Mouse (Mus musculus) hindbrain, embryonic 12.5 days (tissue): ENCODE measurements at regions not wholly inside any gene's neighbourhood (a gene's known extent, or its start where the extent isn't known, plus 50 kb on each side); places are given as distances from the start of the nearest gene placed in this dataset.

Experiments
- ATAC-seq: fragments of 200-750 bp; cut with Nextera tagmentation; 2 replicates; pipeline ENCODE4 v1.8.0; 2017; ENCODE audit warnings: moderate TSS enrichment; ENCODE audit not compliant: low FRiP score
- H3K27ac ChIP-seq: fragments of 300-500 bp; sonication (generic); 2 replicates; pipeline ENCODE4 v1.5.1; 2016; ENCODE audit warnings: mild to moderate bottlenecking
- H3K27me3 ChIP-seq: fragments of 300-500 bp; sonication (generic); 2 replicates; pipeline ENCODE4 v1.6.1; 2016; ENCODE audit warnings: mild to moderate bottlenecking
- H3K36me3 ChIP-seq: fragments of 300-500 bp; sonication (generic); 2 replicates; pipeline ENCODE4 v1.6.1; 2016; ENCODE audit warnings: mild to moderate bottlenecking
- H3K4me1 ChIP-seq: fragments of 300-500 bp; sonication (generic); 2 replicates; pipeline ENCODE4 v1.6.1; 2016
- H3K4me2 ChIP-seq: fragments of 300-500 bp; sonication (generic); replicated peaks from 2 replicates; pipeline ENCODE4 v1.6.1; 2016; ENCODE audit warnings: mild to moderate bottlenecking
- H3K4me3 ChIP-seq: fragments of 300-500 bp; sonication (generic); 2 replicates; pipeline ENCODE4 v1.5.1; 2016; ENCODE audit warnings: mild to moderate bottlenecking
- H3K9ac ChIP-seq: fragments of 300-500 bp; sonication (generic); 2 replicates; pipeline ENCODE4 v1.6.1; 2016; ENCODE audit warnings: mild to moderate bottlenecking, moderate library complexity
- H3K9me3 ChIP-seq: fragments of 300-500 bp; sonication (generic); replicated peaks from 2 replicates; pipeline ENCODE4 v1.6.1; 2016; ENCODE audit warnings: mild to moderate bottlenecking
- WGBS: fragments of 180-500 bp; shearing (Covaris S2); methylation state at CpG from one replicate; pipeline ENCODE4 v1.1.7; 2016; 5-methylcytosine and 5-hydroxymethylcytosine counted together

DNA sequence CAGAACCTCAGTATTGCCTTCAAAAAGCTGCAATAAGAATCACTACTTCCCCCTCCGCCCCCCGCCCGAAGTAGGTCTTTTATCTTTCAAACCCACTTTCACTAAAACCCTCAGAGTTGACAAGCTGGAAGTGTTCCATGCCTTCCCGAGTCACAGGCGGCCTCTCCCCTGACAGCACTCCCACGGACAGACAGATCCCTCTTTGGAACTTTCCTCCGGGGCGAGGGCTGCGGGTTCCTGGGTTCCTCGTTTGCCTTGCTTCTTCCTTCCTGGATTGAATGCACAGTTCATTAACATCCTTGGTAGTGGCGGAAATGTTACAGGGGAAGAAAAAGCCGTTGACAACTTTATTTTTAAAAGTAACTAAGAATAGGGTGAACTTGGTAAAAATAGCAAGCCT lies 132.1 kb upstream of the Fam19a5 start:
- Histone ChIP-seq H3K9ac (no peak overlapping the region), H3K9me3 (no peaks in the 10 kb centered on the region), H3K27me3 (no peaks in the 10 kb centered on the region), H3K4me2 (no peak overlapping the region), H3K4me1 (no peaks in the 10 kb centered on the region), H3K36me3 (no peaks in the 10 kb centered on the region), H3K27ac (no peak overlapping the region), H3K4me3 (no peak overlapping the region)
- 74% methylated on average over 12 of the region's 12 CpGs for WGBS
- ATAC-seq: no peak

- Histone ChIP-seq H3K9me3 (no peaks in the 10 kb centered on the region), H3K27ac (no peak overlapping the region), H3K4me2 (no peak overlapping the region), H3K9ac (no peak overlapping the region), H3K4me3 (no peak overlapping the region), H3K36me3 (no peaks in the 10 kb centered on the region), H3K4me1 (no peaks in the 10 kb centered on the region), H3K27me3 (no peaks in the 10 kb centered on the region)
- WGBS: 87% methylated on average over 7 of the region's 7 CpGs
- ATAC-seq: no peak
These were observed 128.1 kb upstream of the Fam19a5 start for GRCm38 (mm10) chr15:87415996-87416395.

DNA sequence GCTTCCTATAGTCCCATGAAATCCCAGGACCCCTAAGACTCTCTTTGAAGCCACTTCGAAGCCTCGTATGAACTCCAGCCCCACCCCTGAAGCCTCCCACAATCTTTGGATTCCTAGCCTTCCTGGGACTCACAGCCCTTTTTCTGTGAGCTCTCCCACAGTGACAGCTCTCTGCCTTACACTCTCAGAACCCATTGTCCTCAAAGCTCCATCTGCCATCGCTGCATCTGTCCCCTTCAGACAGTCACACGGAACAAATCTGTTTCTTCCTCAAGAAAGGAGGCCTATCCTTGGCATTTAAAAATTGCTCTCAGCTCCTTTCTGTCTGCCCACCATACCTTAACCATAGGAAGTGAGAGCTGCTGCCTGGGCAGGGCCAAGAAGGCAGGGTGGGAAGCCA lies 122.4 kb upstream of the Fam19a5 start:
- no peak overlapping the region for H3K4me3 ChIP-seq
- H3K36me3 ChIP-seq: no peaks in the 10 kb centered on the region
- H3K9ac ChIP-seq: no peak overlapping the region
- 68% methylated on average over 4 of the region's 4 CpGs for WGBS
- ATAC-seq: no peak
- no peaks in the 10 kb centered on the region for H3K27me3 ChIP-seq
- H3K4me1 ChIP-seq: no peaks in the 10 kb centered on the region
- no peak overlapping the region for H3K27ac ChIP-seq
- no peaks in the 10 kb centered on the region for H3K9me3 ChIP-seq
- no peak overlapping the region for H3K4me2 ChIP-seq

DNA sequence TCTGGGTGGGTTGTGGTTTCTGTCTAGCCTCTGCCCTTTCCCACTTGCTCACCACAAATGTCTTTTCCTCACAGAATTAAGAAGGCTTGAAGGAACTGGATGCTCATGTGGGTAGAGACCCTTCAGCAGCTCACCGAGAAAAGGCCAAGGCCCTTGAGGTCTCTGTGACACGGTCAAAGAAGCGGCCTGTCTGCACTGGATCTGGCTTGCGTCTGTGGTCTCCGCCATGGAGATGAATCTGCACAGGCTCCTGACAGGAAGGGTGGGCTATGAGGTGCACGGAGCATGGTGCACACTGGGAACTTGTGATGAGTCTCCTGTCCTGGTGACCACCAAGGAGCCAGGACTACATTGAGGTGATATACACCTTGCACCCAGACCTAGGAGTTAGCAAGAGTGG lies 110.8 kb upstream of the Fam19a5 start:
- Histone ChIP-seq H3K4me3 (no peak overlapping the region), H3K27ac (no peak overlapping the region), H3K4me2 (no peak overlapping the region), H3K36me3 (no peaks in the 10 kb centered on the region), H3K4me1 (no peaks in the 10 kb centered on the region), H3K9ac (no peak overlapping the region), H3K9me3 (no peaks in the 10 kb centered on the region), H3K27me3 (no peaks in the 10 kb centered on the region)
- ATAC-seq: no peak
- 95% methylated on average over 6 of the region's 6 CpGs for WGBS

DNA sequence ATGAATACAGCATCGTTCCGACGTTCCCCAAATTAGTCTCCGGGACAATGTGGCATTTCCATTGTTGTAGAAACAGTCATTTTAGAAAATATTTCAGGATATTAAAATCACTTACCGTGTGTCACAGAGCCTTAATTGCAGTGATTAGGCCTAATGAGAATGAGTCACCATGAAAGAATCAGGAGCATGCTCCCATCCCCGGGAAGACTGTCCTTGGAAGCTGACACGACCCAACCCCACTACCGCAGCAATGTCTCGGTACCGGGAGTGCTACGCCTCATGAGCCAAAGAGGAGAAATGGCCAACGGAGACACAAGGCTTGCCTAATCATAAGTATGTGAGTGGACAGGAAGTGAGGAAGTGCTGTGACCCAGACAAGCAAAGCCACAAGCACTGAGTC lies 110.2 kb upstream of the Fam19a5 start:
- no peaks in the 10 kb centered on the region for H3K36me3 ChIP-seq
- no peak overlapping the region for H3K4me2 ChIP-seq
- H3K4me3 ChIP-seq: no peak overlapping the region
- H3K9me3 ChIP-seq: no peaks in the 10 kb centered on the region
- H3K9ac ChIP-seq: no peak overlapping the region
- no peaks in the 10 kb centered on the region for H3K4me1 ChIP-seq
- no peak for ATAC-seq
- H3K27me3 ChIP-seq: no peaks in the 10 kb centered on the region
- no peak overlapping the region for H3K27ac ChIP-seq
- 95% methylated on average over 12 of the region's 12 CpGs for WGBS

- ATAC-seq: no peak
- Histone ChIP-seq H3K9me3 (no peaks in the 10 kb centered on the region), H3K4me1 (no peaks in the 10 kb centered on the region), H3K27me3 (no peaks in the 10 kb centered on the region), H3K36me3 (no peaks in the 10 kb centered on the region), H3K27ac (no peak overlapping the region), H3K4me2 (no peak overlapping the region), H3K9ac (no peak overlapping the region), H3K4me3 (no peak overlapping the region)
- WGBS: 93% methylated on average over 2 of the region's 2 CpGs
These were observed 108.5 kb upstream of the Fam19a5 start for GRCm38 (mm10) chr15:87435566-87435965.

GRCm38 (mm10) chr15:87437611-87438010 lies 106.5 kb upstream of the Fam19a5 start:
- H3K27me3 ChIP-seq: no peaks in the 10 kb centered on the region
- no peaks in the 10 kb centered on the region for H3K36me3 ChIP-seq
- no peak overlapping the region for H3K9ac ChIP-seq
- 81% methylated on average over 5 of the region's 5 CpGs for WGBS
- no peak for ATAC-seq
- H3K4me1 ChIP-seq: no peaks in the 10 kb centered on the region
- no peak overlapping the region for H3K4me3 ChIP-seq
- H3K27ac ChIP-seq: no peak overlapping the region
- H3K9me3 ChIP-seq: no peaks in the 10 kb centered on the region
- no peak overlapping the region for H3K4me2 ChIP-seq

DNA sequence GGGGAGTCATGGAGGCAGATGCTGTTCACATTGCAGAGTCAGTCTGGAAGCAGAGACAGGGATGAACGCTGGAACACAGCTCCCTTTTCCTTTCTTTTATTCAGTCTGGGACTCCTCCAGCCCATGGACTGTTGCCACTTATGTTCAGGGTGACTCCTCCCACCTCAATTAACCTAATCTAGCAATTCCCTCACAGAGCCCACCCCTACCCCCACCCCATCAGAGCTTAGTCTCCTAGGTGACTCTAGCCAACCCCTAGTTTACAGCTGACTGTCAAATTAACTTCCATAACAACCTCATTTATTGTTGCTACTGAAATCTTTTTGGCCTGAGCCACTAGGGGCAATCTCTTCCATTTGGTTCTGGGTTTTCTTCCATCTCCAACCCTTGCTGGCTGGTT lies 85.2 kb upstream of the Fam19a5 start:
- Histone ChIP-seq H3K27me3 (no peaks in the 10 kb centered on the region), H3K4me2 (no peak overlapping the region), H3K36me3 (no peaks in the 10 kb centered on the region), H3K9ac (no peak overlapping the region), H3K27ac (no peak overlapping the region), H3K4me1 (no peaks in the 10 kb centered on the region), H3K9me3 (no peaks in the 10 kb centered on the region), H3K4me3 (no peak overlapping the region)
- 43% methylated on average over 1 of the region's 1 CpGs for WGBS
- ATAC-seq: no peak

GRCm38 (mm10) chr15:87476247-87476646 lies 67.9 kb upstream of the Fam19a5 start:
- no peaks in the 10 kb centered on the region for H3K36me3 ChIP-seq
- WGBS: 58% methylated on average over 11 of the region's 11 CpGs

DNA sequence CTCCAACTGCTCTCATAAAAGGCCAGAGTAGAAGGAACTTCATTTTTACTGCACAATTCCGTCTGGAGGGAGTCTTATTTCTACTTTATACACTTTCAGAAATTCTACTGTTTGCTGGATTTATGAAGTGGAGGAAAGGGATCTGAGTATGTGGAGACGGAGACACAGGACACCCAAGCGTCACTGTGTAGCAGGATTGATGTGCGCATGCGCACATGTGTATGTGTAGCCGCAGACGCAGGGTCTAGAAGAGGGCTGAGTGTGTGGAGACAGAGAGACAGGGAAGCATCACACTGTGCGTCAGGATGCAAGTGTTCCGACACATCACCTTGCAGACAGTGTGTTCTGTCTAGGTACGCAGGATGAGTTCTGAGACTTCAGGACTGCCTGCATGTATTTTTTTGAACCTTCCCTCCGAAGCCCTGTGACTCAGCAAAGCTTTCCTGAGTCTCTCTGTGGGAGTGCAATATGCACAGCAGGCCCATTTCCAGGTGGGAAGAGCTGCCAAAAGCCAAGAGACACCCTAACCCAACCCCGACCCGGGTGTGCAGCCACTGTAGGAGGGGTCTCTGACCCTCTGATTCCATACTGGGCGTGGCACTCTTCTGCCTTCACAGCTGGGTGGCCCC lies 67.1 kb upstream of the Fam19a5 start:
- no peaks in the 10 kb centered on the region for H3K27me3 ChIP-seq
- WGBS: 83% methylated on average over 14 of the region's 14 CpGs
- H3K4me2 ChIP-seq: no peak overlapping the region

More at GRCm38 (mm10) chr15:87476247-87476646, 67.9 kb upstream of the Fam19a5 start:
- Histone ChIP-seq H3K27ac (no peak overlapping the region), H3K9ac (no peak overlapping the region), H3K27me3 (no peaks in the 10 kb centered on the region), H3K4me1 (0 out of 2 replicates have a peak, but pooled peaks cover 3% of the 10 kb centered on the region), H3K4me3 (no peak overlapping the region), H3K9me3 (no peaks in the 10 kb centered on the region), H3K4me2 (no peak overlapping the region)
- no peak for ATAC-seq

GRCm38 (mm10) chr15:87480758-87481157 lies 63.3 kb upstream of the Fam19a5 start:
- ATAC-seq: no peak
- no peak overlapping the region for H3K9ac ChIP-seq
- H3K36me3 ChIP-seq: no peaks in the 10 kb centered on the region
- H3K9me3 ChIP-seq: no peaks in the 10 kb centered on the region
- H3K27me3 ChIP-seq: no peaks in the 10 kb centered on the region
- 84% methylated on average over 3 of the region's 3 CpGs for WGBS
- 0 out of 2 replicates have a peak, but pooled peaks cover 3% of the 10 kb centered on the region for H3K4me1 ChIP-seq
- H3K4me2 ChIP-seq: no peak overlapping the region
- no peak overlapping the region for H3K4me3 ChIP-seq
- H3K27ac ChIP-seq: no peak overlapping the region

More for the DNA sequence above, 67.1 kb upstream of the Fam19a5 start:
- Histone ChIP-seq H3K4me3 (no peak overlapping the region), H3K9me3 (no peaks in the 10 kb centered on the region), H3K4me1 (0 out of 2 replicates have a peak, but pooled peaks cover 3% of the 10 kb centered on the region), H3K27ac (no peak overlapping the region), H3K36me3 (no peaks in the 10 kb centered on the region), H3K9ac (no peak overlapping the region)
- ATAC-seq: no peak
